Mouse (Mus musculus) fat pad, adult 2 months (tissue): ENCODE data around the gene Tcf7l1.
A peak's percentile ranks its signal among the peaks of the same experiment; 100 is the strongest.

Experiments
- DNase-seq: peaks from one replicate; pipeline ENCODE4 v3.0.0-alpha.2; 2011; ENCODE audit warnings: low read depth, low spot score; ENCODE audit errors: extremely low read depth

Tcf7l1 gene

GRCm38 (mm10) chr6:72747156-72747555 is 41.9 kb downstream of the Tcf7l1 start:
- no peak for DNase-seq

GRCm38 (mm10) chr6:72745781-72746180 is 43.3 kb downstream of the Tcf7l1 start:
- DNase-seq = no peak

- DNase-seq = no peak
Measured at GRCm38 (mm10) chr6:72744144-72744800, 44.8 kb downstream of the Tcf7l1 start.

DNA sequence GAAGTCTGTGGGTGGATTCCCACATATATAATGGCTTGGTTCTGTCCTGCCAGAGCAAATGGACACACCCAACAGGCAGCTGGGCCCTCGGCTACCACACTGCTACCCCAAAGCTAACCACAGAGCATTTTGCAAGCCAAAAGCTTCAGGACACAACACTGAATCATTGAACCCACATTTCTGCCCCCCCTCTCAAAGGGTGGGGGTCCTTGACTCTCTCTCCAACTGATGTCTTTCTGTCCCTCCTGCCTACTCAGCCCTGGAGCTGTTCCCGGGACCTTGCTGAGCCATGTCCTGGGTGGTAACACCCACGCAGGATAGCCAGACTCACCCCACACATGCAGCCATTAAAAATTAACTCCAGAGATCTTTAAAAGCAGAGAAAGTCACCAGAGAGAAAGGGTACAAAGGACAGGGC is 45.4 kb downstream of the Tcf7l1 start:
- DNase-seq = no peak

GRCm38 (mm10) chr6:72742331-72742730 is 46.7 kb downstream of the Tcf7l1 start:
- no peak for DNase-seq

GRCm38 (mm10) chr6:72740596-72741421 is 48.2 kb downstream of the Tcf7l1 start:
- DNase-seq = peak; percentile 68

- no peak for DNase-seq
Measured at GRCm38 (mm10) chr6:72736872-72737271, 52.2 kb downstream of the Tcf7l1 start.

- DNase-seq = no peak
Measured at GRCm38 (mm10) chr6:72735206-72735605, 53.8 kb downstream of the Tcf7l1 start.

DNA sequence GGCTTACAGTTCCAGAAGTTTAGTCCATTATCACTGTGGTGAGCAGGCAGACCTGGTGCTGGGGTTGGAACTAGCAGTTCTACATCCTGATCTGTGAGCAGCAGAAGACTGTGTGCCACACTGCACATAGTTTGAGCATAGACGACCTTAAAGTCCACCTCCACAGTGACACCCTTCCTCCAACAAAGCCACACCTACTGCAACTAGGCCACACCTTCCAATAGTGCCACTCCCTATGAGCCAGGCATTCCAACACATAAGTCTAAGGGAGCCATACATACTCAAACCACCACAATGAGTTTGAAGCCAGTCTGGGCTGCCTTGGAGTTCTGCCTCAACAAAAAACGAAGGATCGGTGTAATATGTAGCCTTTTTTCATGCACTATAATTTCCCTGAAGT is 55.7 kb downstream of the Tcf7l1 start:
- no peak for DNase-seq

DNA sequence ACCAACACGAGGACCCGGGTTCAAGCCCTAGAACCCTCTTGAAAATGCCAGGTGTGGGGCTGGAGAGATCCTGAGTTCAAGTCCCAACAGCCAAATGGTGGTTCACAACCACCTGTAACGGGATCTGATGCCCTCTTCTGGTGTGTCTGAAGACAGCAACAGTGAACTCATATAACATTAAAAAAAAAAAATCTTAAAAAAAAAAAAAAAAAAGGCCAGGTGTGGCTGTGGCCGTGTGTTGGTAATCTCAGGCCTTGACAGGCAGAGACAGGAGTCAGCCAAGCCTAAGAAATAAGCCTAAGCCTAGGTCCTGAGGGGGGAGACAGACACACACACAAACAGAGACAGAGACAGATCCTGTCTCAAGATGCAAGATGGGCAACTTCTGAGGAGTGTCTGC is 56.9 kb downstream of the Tcf7l1 start:
- DNase-seq = no peak

DNA sequence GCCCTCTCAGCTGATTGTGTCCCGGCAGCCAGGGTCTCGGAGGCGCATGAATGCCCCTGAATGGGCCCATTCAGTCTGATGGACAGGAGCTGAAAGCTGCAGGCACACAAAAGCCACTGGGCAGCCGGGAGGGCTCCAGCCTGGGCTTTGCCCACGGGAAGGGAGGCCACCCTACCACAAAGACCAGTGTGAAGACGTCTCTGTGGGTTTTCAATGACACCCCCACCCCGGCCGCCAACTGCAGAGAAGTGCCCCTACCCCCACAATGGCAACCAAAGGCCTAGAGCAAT is 58.5 kb downstream of the Tcf7l1 start:
- DNase-seq = no peak

DNA sequence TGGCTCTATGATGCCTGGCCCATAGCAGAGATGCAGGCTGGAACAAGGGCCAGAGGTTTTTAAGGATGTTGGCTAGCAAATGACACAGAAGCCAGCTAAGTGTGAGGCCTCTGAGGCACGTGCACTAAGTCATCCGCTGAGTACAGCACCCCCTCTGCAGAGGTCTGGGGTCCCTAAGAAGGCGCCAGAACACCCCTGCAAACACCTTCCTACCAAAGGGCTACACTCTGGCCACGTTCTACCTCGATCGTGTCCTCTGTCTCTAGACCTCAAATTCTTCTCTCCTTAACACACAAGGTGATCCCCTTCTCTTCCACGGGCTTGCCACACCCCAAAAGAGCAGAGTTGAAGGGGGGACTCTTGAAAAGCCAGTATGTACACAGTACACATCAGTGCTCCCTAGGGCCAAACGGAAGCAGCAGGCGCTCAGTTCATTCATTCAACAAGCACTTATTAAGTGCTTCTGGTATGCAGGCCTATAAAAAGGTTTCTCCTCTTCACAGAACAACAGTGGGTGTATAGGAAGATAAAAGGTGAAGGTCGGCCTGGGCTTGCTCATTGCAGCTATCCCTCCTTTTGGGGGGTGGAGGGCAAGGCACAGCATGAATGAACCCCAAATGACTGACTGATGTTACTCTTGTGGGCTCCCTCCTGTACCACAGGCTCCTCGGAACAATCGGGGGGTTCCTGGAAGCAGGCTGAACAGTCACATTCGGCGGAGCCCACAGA is 59.1 kb downstream of the Tcf7l1 start:
- no peak for DNase-seq

DNA sequence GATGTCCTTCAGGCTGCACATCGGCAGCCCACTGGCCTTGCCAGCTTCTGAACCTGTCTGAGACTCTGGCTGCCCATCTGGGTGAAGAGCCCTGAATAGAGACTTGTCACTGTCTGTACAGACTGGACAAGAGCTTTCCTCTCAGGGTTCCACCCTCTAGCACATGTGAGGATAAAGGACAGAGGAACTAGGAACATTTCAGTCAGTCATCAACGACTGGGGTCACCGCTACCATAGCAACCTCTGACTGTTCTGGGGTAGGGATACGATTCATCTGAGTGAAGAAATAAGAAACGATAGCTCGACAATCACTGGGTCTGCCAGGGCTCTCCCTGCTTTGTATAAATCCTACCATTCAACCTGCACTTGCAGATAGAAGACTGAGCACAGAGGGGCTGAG is 61.2 kb downstream of the Tcf7l1 start:
- DNase-seq = no peak

DNA sequence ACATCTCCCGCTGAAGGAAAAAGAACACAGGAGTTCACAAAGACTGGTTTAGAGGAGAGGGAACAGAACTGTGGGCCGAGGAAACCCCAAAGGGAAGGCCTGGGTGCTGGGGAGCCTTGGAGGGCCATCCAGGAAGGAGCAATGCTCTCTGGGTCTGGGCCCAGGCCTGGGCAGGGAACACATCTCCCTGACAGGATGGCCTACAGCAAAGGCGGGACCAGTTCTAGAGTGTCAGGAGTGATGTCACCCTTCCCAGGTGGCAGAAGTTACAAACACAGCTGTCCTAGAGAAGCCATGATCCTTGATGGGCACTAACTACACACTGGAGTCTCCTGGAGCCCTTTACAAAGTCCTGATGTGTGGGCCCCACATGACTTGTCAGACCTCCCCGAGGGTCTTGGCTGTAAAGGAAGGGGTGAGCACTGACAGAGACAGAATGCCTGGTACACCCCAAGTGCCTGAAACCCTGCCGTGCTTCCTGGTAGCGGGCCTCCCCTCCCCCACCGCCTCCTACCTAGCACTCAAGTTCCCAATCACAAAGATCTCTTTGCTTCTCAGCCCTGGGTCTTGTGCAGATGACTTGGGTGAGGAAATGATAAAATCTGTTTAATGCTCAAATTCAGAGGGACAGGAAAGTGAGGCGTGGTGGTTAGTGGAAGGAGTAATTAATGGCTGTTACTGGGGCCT is 64.4 kb downstream of the Tcf7l1 start:
- DNase-seq = no peak

GRCm38 (mm10) chr6:72723731-72724385 is 65.2 kb downstream of the Tcf7l1 start:
- DNase-seq = no peak

- no peak for DNase-seq
Measured at GRCm38 (mm10) chr6:72723143-72723542, 65.9 kb downstream of the Tcf7l1 start.

DNA sequence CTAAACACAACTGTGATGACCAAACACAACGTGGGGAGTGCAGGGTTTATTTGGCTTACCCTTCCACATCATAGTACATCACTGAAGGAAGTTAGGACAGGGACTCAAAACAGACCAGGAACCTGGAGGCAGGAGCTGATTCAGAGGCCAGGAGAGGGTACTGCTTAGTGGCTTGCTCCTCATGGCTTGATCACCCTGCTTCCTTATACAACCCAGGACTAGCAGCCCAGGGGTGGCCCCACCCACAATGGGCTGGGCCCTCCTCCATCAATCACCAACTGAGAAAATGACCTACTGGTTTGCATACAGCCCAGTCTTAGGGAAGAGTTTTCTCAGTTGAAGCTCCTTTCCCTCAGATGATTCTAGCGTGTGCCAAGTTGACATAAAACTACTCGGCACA is 68.2 kb downstream of the Tcf7l1 start:
- no peak for DNase-seq

GRCm38 (mm10) chr6:72714726-72715125 is 74.3 kb downstream of the Tcf7l1 start:
- no peak for DNase-seq

- DNase-seq = no peak
Measured at GRCm38 (mm10) chr6:72714250-72714649, 74.8 kb downstream of the Tcf7l1 start.

GRCm38 (mm10) chr6:72711508-72712081 is 77.5 kb downstream of the Tcf7l1 start:
- DNase-seq = no peak
